Mouse (Mus musculus): ENCODE results near the gene Dpp6.

The Dpp6 gene

GRCm38 (mm10) chr5:27651879-27652814 is 835.1 kb downstream of the Dpp6 start:
- in situ Hi-C loops (cut with MboI; ENCODE audit: unreplicated experiment in 2 of 2): no loop called here

GRCm38 (mm10) chr5:27656101-27656500 is 839.1 kb downstream of the Dpp6 start:
- in situ Hi-C loops (cut with MboI; ENCODE audit: unreplicated experiment in 2 of 2): no loop called here

GRCm38 (mm10) chr5:27657672-27658071 is 840.7 kb downstream of the Dpp6 start:
- in situ Hi-C loops (cut with MboI; ENCODE audit: unreplicated experiment in 2 of 2): no loop called here

- in situ Hi-C loops (cut with MboI; ENCODE audit: unreplicated experiment in 2 of 2): no loop called here
These were observed 841.2 kb downstream of the Dpp6 start for GRCm38 (mm10) chr5:27658165-27658564.

- in situ Hi-C loops (cut with MboI; ENCODE audit: unreplicated experiment in 2 of 2): no loop called here
These were observed 841.6 kb downstream of the Dpp6 start for GRCm38 (mm10) chr5:27658569-27658968.

GRCm38 (mm10) chr5:27659019-27659418 is 842.0 kb downstream of the Dpp6 start:
- in situ Hi-C loops (cut with MboI; ENCODE audit: unreplicated experiment in 2 of 2): no loop called here

- in situ Hi-C loops (cut with MboI; ENCODE audit: unreplicated experiment in 2 of 2): no loop called here
These were observed 842.8 kb downstream of the Dpp6 start for GRCm38 (mm10) chr5:27659781-27660180.

- in situ Hi-C loops (cut with MboI; ENCODE audit: unreplicated experiment in 2 of 2): no loop called here
These were observed 847.1 kb downstream of the Dpp6 start for GRCm38 (mm10) chr5:27664111-27664510.

- in situ Hi-C loops (cut with MboI; ENCODE audit: unreplicated experiment in 2 of 2): no loop called here
These were observed 854.5 kb downstream of the Dpp6 start for GRCm38 (mm10) chr5:27671487-27671886.

- in situ Hi-C loops (cut with MboI; ENCODE audit: unreplicated experiment in 2 of 2): no loop called here
These were observed 860.3 kb downstream of the Dpp6 start for GRCm38 (mm10) chr5:27677247-27677666.

GRCm38 (mm10) chr5:27679151-27679550 is 862.1 kb downstream of the Dpp6 start:
- in situ Hi-C loops (cut with MboI; ENCODE audit: unreplicated experiment in 2 of 2): no loop called here

GRCm38 (mm10) chr5:27680476-27680875 is 863.5 kb downstream of the Dpp6 start:
- in situ Hi-C loops (cut with MboI; ENCODE audit: unreplicated experiment in 2 of 2): no loop called here

GRCm38 (mm10) chr5:27685162-27685561 is 868.2 kb downstream of the Dpp6 start:
- in situ Hi-C loops (cut with MboI; ENCODE audit: unreplicated experiment in 2 of 2): no loop called here

- in situ Hi-C loops (cut with MboI; ENCODE audit: unreplicated experiment in 2 of 2): no loop called here
These were observed 868.9 kb downstream of the Dpp6 start for GRCm38 (mm10) chr5:27685923-27686322.

GRCm38 (mm10) chr5:27687311-27687710 is 870.3 kb downstream of the Dpp6 start:
- in situ Hi-C loops (cut with MboI; ENCODE audit: unreplicated experiment in 2 of 2): no loop called here

GRCm38 (mm10) chr5:27702482-27702881 is 885.5 kb downstream of the Dpp6 start:
- in situ Hi-C loops (cut with MboI; ENCODE audit: unreplicated experiment in 2 of 2): no loop called here

GRCm38 (mm10) chr5:27705020-27705419 is 888.0 kb downstream of the Dpp6 start:
- in situ Hi-C loops (cut with MboI; ENCODE audit: unreplicated experiment in 2 of 2): no loop called here

- in situ Hi-C loops (cut with MboI; ENCODE audit: unreplicated experiment in 2 of 2): no loop called here
These were observed 889.5 kb downstream of the Dpp6 start for GRCm38 (mm10) chr5:27706551-27706950.

- in situ Hi-C loops (cut with MboI; ENCODE audit: unreplicated experiment in 2 of 2): no loop called here
These were observed 890.3 kb downstream of the Dpp6 start for GRCm38 (mm10) chr5:27707283-27707682.

GRCm38 (mm10) chr5:27708209-27708608 is 891.2 kb downstream of the Dpp6 start:
- in situ Hi-C loops (cut with MboI; ENCODE audit: unreplicated experiment in 2 of 2): no loop called here

- in situ Hi-C loops (cut with MboI; ENCODE audit: unreplicated experiment in 2 of 2): no loop called here
These were observed 894.6 kb downstream of the Dpp6 start for GRCm38 (mm10) chr5:27711461-27712192.

GRCm38 (mm10) chr5:27714356-27714755 is 897.4 kb downstream of the Dpp6 start:
- in situ Hi-C loops (cut with MboI; ENCODE audit: unreplicated experiment in 2 of 2): no loop called here

All from v-Abl transformed pro-B cells (cell line).